Mouse (Mus musculus): ENCODE measurements around the gene Ipo5. TPM values are rescaled to one million over a fixed set of nuclear protein-coding genes. Genes with fewer than 3 reads are reported as not detected.
A peak's percentile ranks its signal among the peaks of the same experiment; 100 is the strongest.

The Ipo5 gene
- polyA plus RNA-seq (2014; fragmentation: Nextera tagmentation; extraction: Ambion mirVana), result 133 and 150 TPM in 2 replicates

GRCm38 (mm10) chr14:120910733-120911324 is at the start of gene Ipo5:
Ipo5 (plus strand) TSS chr14:120911224.
- no peaks in the 10 kb centered on the region for H3K9me3 ChIP-seq (ENCODE audit: control insufficient read depth, low read length)
- peak within 1 kb of the TSS; percentile 92 for H3K4me3 ChIP-seq (ENCODE audit: low read depth, low read length)

GRCm38 (mm10) chr14:120863205-120863604 is 47.8 kb upstream of the Ipo5 start:
- Histone ChIP-seq H3K27me3 (replicated peaks; ENCODE audit: control insufficient read depth, insufficient read depth, low read length) (no peaks in the 10 kb centered on the region), H3K36me3 (ENCODE audit: control insufficient read depth, insufficient read depth, low read length) (no peaks in the 10 kb centered on the region; the same call in 1 of the 2 replicates), H3K27ac (ENCODE audit: low read depth, low read length) (no peak overlapping the region), H3K4me1 (replicated peaks; ENCODE audit: control insufficient read depth, insufficient read depth, low read length) (no peaks in the 10 kb centered on the region), H3K4me3 (ENCODE audit: low read depth, low read length) (no peak overlapping the region), H3K9me3 (ENCODE audit: control insufficient read depth, low read length) (no peaks in the 10 kb centered on the region), H3K9ac (ENCODE audit: low read depth, low read length) (no peak overlapping the region), H3K4me2 (no peak overlapping the region)
- no peak for ATAC-seq (replicated peaks; ENCODE audit: low FRiP score)
- 67% methylated on average over 3 of the region's 3 CpGs for WGBS
- DNase-seq (ENCODE audit: low spot score), result no peak

More at GRCm38 (mm10) chr14:120910733-120911324, at the start of gene Ipo5:
- Histone ChIP-seq H3K9ac (ENCODE audit: low read depth, low read length) (peak within 1 kb of the TSS; percentile 93), H3K4me1 (replicated peaks; ENCODE audit: control insufficient read depth, insufficient read depth, low read length) (peaks cover 8% of the 10 kb centered on the region), H3K27ac (ENCODE audit: low read depth, low read length) (peak within 1 kb of the TSS; percentile 89), H3K36me3 (ENCODE audit: control insufficient read depth, insufficient read depth, low read length) (no peaks in the 10 kb centered on the region), H3K27me3 (replicated peaks; ENCODE audit: control insufficient read depth, insufficient read depth, low read length) (no peaks in the 10 kb centered on the region), H3K4me2 (peak within 1 kb of the TSS; percentile 95)
- DNase-seq (ENCODE audit: low spot score) (peak; percentile 97), ATAC-seq (replicated peaks; ENCODE audit: low FRiP score) (peak; percentile 96)
- WGBS, result under 1% methylated on average over 60 of the region's 83 CpGs

GRCm38 (mm10) chr14:120864896-120865295 is 46.1 kb upstream of the Ipo5 start:
- H3K27ac ChIP-seq (ENCODE audit: low read depth, low read length), result no peak overlapping the region
- no peaks in the 10 kb centered on the region for H3K4me1 ChIP-seq (replicated peaks; ENCODE audit: control insufficient read depth, insufficient read depth, low read length)
- no peaks in the 10 kb centered on the region for H3K27me3 ChIP-seq (replicated peaks; ENCODE audit: control insufficient read depth, insufficient read depth, low read length)
- no peak overlapping the region for H3K9ac ChIP-seq (ENCODE audit: low read depth, low read length)
- H3K4me2 ChIP-seq, result no peak overlapping the region
- no peaks in the 10 kb centered on the region; the same call in 1 of the 2 replicates for H3K36me3 ChIP-seq (ENCODE audit: control insufficient read depth, insufficient read depth, low read length)
- no peak for DNase-seq (ENCODE audit: low spot score)
- no peak overlapping the region for H3K4me3 ChIP-seq (ENCODE audit: low read depth, low read length)
- no peaks in the 10 kb centered on the region for H3K9me3 ChIP-seq (ENCODE audit: control insufficient read depth, low read length)
- 79% methylated on average over 4 of the region's 4 CpGs for WGBS
- ATAC-seq (replicated peaks; ENCODE audit: low FRiP score), result no peak

DNA sequence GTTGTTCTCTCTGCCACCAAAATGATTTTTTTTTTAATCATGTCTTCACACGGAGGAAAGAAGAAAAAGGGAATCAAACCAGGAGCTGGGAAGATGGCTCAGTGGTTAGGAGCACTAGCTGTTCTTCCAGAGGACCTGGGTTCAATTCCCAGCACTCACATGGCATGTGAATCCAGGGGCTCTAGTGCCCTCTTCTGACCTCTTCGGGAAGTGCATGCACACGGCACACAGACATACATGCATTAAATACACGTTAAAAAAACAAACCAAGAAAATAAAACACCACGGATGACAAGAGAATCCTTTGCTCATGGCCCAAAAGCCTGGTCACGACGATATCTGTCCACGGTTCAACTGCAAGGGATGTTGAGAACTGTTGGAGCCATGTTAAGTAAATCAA is 44.5 kb upstream of the Ipo5 start:
- Histone ChIP-seq H3K9me3 (ENCODE audit: control insufficient read depth, low read length) (no peaks in the 10 kb centered on the region), H3K4me2 (no peak overlapping the region), H3K4me3 (ENCODE audit: low read depth, low read length) (no peak overlapping the region), H3K4me1 (replicated peaks; ENCODE audit: control insufficient read depth, insufficient read depth, low read length) (no peaks in the 10 kb centered on the region), H3K27me3 (replicated peaks; ENCODE audit: control insufficient read depth, insufficient read depth, low read length) (no peaks in the 10 kb centered on the region), H3K9ac (ENCODE audit: low read depth, low read length) (no peak overlapping the region), H3K36me3 (ENCODE audit: control insufficient read depth, insufficient read depth, low read length) (no peaks in the 10 kb centered on the region; the same call in 1 of the 2 replicates), H3K27ac (ENCODE audit: low read depth, low read length) (no peak overlapping the region)
- 86% methylated on average over 8 of the region's 8 CpGs for WGBS
- no peak for ATAC-seq (replicated peaks; ENCODE audit: low FRiP score)
- DNase-seq (ENCODE audit: low spot score), result no peak

- Histone ChIP-seq H3K4me1 (replicated peaks; ENCODE audit: control insufficient read depth, insufficient read depth, low read length) (no peaks in the 10 kb centered on the region), H3K4me3 (ENCODE audit: low read depth, low read length) (no peak overlapping the region), H3K4me2 (no peak overlapping the region), H3K27me3 (replicated peaks; ENCODE audit: control insufficient read depth, insufficient read depth, low read length) (no peaks in the 10 kb centered on the region), H3K36me3 (ENCODE audit: control insufficient read depth, insufficient read depth, low read length) (no peaks in the 10 kb centered on the region; the same call in 1 of the 2 replicates), H3K9ac (ENCODE audit: low read depth, low read length) (no peak overlapping the region), H3K27ac (ENCODE audit: low read depth, low read length) (no peak overlapping the region), H3K9me3 (ENCODE audit: control insufficient read depth, low read length) (no peaks in the 10 kb centered on the region)
- 87% methylated on average over 5 of the region's 5 CpGs for WGBS
- ATAC-seq (replicated peaks; ENCODE audit: low FRiP score) (no peak), DNase-seq (ENCODE audit: low spot score) (no peak)
These were observed 43.9 kb upstream of the Ipo5 start for GRCm38 (mm10) chr14:120867121-120867520.

DNA sequence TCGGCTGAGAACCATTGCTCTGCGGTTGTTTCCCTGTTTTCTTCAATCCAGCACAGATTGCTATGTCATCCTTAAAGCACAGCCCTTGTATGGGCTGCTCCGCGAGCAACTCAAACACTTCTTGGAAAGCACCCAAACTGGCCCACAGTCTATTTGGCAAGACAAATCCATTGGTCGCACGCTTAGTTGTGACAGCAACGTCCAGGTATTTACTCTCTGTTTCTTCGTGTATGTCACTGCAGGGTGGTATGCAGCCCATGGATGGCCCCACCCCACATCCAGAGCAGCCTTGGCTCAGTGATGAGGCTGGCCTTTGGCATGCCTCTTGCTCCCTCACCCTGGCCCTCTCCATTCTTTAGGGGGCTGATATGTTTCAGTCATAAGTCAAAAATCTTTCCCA is 42.5 kb upstream of the Ipo5 start:
- no peak overlapping the region for H3K27ac ChIP-seq (ENCODE audit: low read depth, low read length)
- ATAC-seq (replicated peaks; ENCODE audit: low FRiP score) (no peak), DNase-seq (ENCODE audit: low spot score) (no peak)
- 81% methylated on average over 8 of the region's 8 CpGs for WGBS
- no peaks in the 10 kb centered on the region; the same call in 1 of the 2 replicates for H3K9me3 ChIP-seq (ENCODE audit: control insufficient read depth, low read length)
- no peaks in the 10 kb centered on the region for H3K27me3 ChIP-seq (replicated peaks; ENCODE audit: control insufficient read depth, insufficient read depth, low read length)
- H3K36me3 ChIP-seq (ENCODE audit: control insufficient read depth, insufficient read depth, low read length), result no peaks in the 10 kb centered on the region; the same call in 1 of the 2 replicates
- H3K9ac ChIP-seq (ENCODE audit: low read depth, low read length), result no peak overlapping the region
- no peak overlapping the region for H3K4me3 ChIP-seq (ENCODE audit: low read depth, low read length)
- H3K4me2 ChIP-seq, result no peak overlapping the region
- no peaks in the 10 kb centered on the region for H3K4me1 ChIP-seq (replicated peaks; ENCODE audit: control insufficient read depth, insufficient read depth, low read length)

GRCm38 (mm10) chr14:120870736-120871135 is 40.3 kb upstream of the Ipo5 start:
- Histone ChIP-seq H3K4me3 (ENCODE audit: low read depth, low read length) (no peak overlapping the region), H3K27me3 (replicated peaks; ENCODE audit: control insufficient read depth, insufficient read depth, low read length) (no peaks in the 10 kb centered on the region), H3K9me3 (ENCODE audit: control insufficient read depth, low read length) (no peaks in the 10 kb centered on the region; the same call in 1 of the 2 replicates), H3K4me1 (replicated peaks; ENCODE audit: control insufficient read depth, insufficient read depth, low read length) (no peaks in the 10 kb centered on the region), H3K9ac (ENCODE audit: low read depth, low read length) (no peak overlapping the region), H3K27ac (ENCODE audit: low read depth, low read length) (no peak overlapping the region), H3K36me3 (ENCODE audit: control insufficient read depth, insufficient read depth, low read length) (no peaks in the 10 kb centered on the region), H3K4me2 (no peak overlapping the region)
- ATAC-seq (replicated peaks; ENCODE audit: low FRiP score), result no peak
- DNase-seq (ENCODE audit: low spot score), result no peak
- 82% methylated on average over 5 of the region's 5 CpGs for WGBS

- 85% methylated on average over 7 of the region's 7 CpGs for WGBS
- no peak overlapping the region for H3K27ac ChIP-seq (ENCODE audit: low read depth, low read length)
- no peak for ATAC-seq (replicated peaks; ENCODE audit: low FRiP score)
These were observed 36.6 kb upstream of the Ipo5 start for GRCm38 (mm10) chr14:120874397-120874796.

DNA sequence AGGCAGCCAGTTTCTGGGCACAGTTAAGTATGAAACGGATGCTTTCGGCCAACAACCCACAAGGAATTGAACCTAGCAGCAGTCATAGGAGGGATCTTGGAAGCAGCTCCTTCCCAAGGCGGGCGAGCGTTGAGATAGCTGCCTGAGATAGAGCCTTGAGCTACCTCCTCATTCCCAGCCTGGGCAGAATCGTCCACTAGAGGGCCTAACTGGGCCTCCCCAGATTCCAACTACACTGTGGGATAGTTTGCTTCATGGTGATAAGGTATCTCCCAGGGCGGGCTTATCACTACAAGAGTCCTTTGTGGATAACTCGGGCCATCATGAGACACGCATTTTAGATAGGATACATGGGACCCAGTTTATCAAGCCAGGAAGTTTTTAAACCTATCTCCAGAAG is 35.9 kb upstream of the Ipo5 start:
- WGBS, result 46% methylated on average over 9 of the region's 9 CpGs
- Histone ChIP-seq H3K4me3 (ENCODE audit: low read depth, low read length) (no peak overlapping the region), H3K9ac (ENCODE audit: low read depth, low read length) (no peak overlapping the region), H3K4me1 (replicated peaks; ENCODE audit: control insufficient read depth, insufficient read depth, low read length) (0 out of 2 replicates have a peak, but pooled peaks cover 2% of the 10 kb centered on the region), H3K27me3 (replicated peaks; ENCODE audit: control insufficient read depth, insufficient read depth, low read length) (no peaks in the 10 kb centered on the region), H3K9me3 (ENCODE audit: control insufficient read depth, low read length) (no peaks in the 10 kb centered on the region; the same call in 1 of the 2 replicates), H3K36me3 (ENCODE audit: control insufficient read depth, insufficient read depth, low read length) (no peaks in the 10 kb centered on the region), H3K4me2 (no peak overlapping the region), H3K27ac (ENCODE audit: low read depth, low read length) (no peak overlapping the region)
- DNase-seq (ENCODE audit: low spot score), result no peak
- ATAC-seq (replicated peaks; ENCODE audit: low FRiP score), result 0 out of 2 replicates have a peak, but pooled peaks have one; percentile 24

More at GRCm38 (mm10) chr14:120874397-120874796, 36.6 kb upstream of the Ipo5 start:
- H3K4me3 ChIP-seq (ENCODE audit: low read depth, low read length), result no peak overlapping the region
- H3K4me2 ChIP-seq, result no peak overlapping the region
- no peaks in the 10 kb centered on the region for H3K27me3 ChIP-seq (replicated peaks; ENCODE audit: control insufficient read depth, insufficient read depth, low read length)
- 0 out of 2 replicates have a peak, but pooled peaks cover 2% of the 10 kb centered on the region for H3K4me1 ChIP-seq (replicated peaks; ENCODE audit: control insufficient read depth, insufficient read depth, low read length)
- no peak for DNase-seq (ENCODE audit: low spot score)
- H3K9ac ChIP-seq (ENCODE audit: low read depth, low read length), result no peak overlapping the region
- H3K9me3 ChIP-seq (ENCODE audit: control insufficient read depth, low read length), result no peaks in the 10 kb centered on the region; the same call in 1 of the 2 replicates
- H3K36me3 ChIP-seq (ENCODE audit: control insufficient read depth, insufficient read depth, low read length), result no peaks in the 10 kb centered on the region

All from liver, embryonic 11.5 days (tissue).